Mouse (Mus musculus) lung, embryonic 14.5 days (tissue): ENCODE data around the gene Adamts3. TPM values are rescaled to one million over a fixed set of nuclear protein-coding genes. Genes with fewer than 3 reads are reported as not detected.

Experiments
- ATAC-seq: fragments of 200-750 bp; cut with Nextera tagmentation; 2 replicates; pipeline ENCODE4 v1.8.0; 2017; ENCODE audit warnings: mild to moderate bottlenecking, moderate TSS enrichment, moderate library complexity; ENCODE audit not compliant: insufficient read depth
- DNase-seq: peaks from one replicate; pipeline ENCODE4 v3.0.0-alpha.2; 2015
- H3K27ac ChIP-seq: fragments of 300-500 bp; sonication (generic); 2 replicates; pipeline ENCODE4 v1.5.1; 2014; ENCODE audit warnings: low read depth, mild to moderate bottlenecking, moderate library complexity
- H3K27me3 ChIP-seq: fragments of 300-500 bp; sonication (generic); 2 replicates; pipeline ENCODE4 v1.6.1; 2014; ENCODE audit warnings: low read length, control low read depth; ENCODE audit not compliant: insufficient read depth
- H3K36me3 ChIP-seq: fragments of 300-500 bp; sonication (generic); 2 replicates; pipeline ENCODE4 v1.6.1; 2014; ENCODE audit warnings: control low read depth; ENCODE audit not compliant: insufficient read depth
- H3K4me1 ChIP-seq: fragments of 300-500 bp; sonication (generic); 2 replicates; pipeline ENCODE4 v1.6.1; 2014; ENCODE audit warnings: antibody characterized with exemption, control low read depth; ENCODE audit not compliant: insufficient read depth
- H3K4me2 ChIP-seq: fragments of 300-500 bp; sonication (generic); 2 replicates; pipeline ENCODE4 v1.6.1; 2014; ENCODE audit warnings: mild to moderate bottlenecking
- H3K4me3 ChIP-seq: fragments of 300-500 bp; sonication (generic); 2 replicates; pipeline ENCODE4 v1.5.1; 2014; ENCODE audit warnings: low read depth, low read length
- H3K9ac ChIP-seq: fragments of 300-500 bp; sonication (generic); 2 replicates; pipeline ENCODE4 v1.6.1; 2014
- H3K9me3 ChIP-seq: fragments of 300-500 bp; sonication (generic); 2 replicates; pipeline ENCODE4 v1.6.1; 2016; ENCODE audit warnings: low read depth, low read length, control low read depth
- CTCF ChIP-seq: IDR thresholded peaks from 2 replicates; pipeline ENCODE4 v1.5.1; 2016; ENCODE audit warnings: antibody characterized with exemption, low read depth
- WGBS: fragments of 180-500 bp; shearing (Covaris S2); extraction: QIAGEN DNeasy Blood & Tissue Kit; methylation state at CpG from one replicate; pipeline ENCODE4 v1.1.7; 2014; 5-methylcytosine and 5-hydroxymethylcytosine counted together
- polyA plus RNA-seq: library from polyadenylated mRNA; unstranded; fragments of >200 nt; fragmentation: Nextera tagmentation; extraction: Ambion mirVana; gene quantifications from 2 replicates; pipeline ENCODE4 v1.2.1, GENCODE M21; 2014

Adamts3 gene
- polyA plus RNA-seq, 1 experiment from 2014 or later: 5.9 TPM

GRCm38 (mm10) chr5:89778610-89779009 is 104.5 kb downstream of the Adamts3 start:
- no peak for ATAC-seq

GRCm38 (mm10) chr5:89777411-89777810 is 105.7 kb downstream of the Adamts3 start:
- H3K27me3 ChIP-seq: no peaks in the 10 kb centered on the region
- H3K4me2 ChIP-seq: no peak overlapping the region
- DNase-seq (no peak), ATAC-seq (no peak)
- H3K4me3 ChIP-seq: no peak overlapping the region
- H3K27ac ChIP-seq: no peak overlapping the region
- no peaks in the 10 kb centered on the region for H3K9me3 ChIP-seq
- no peak overlapping the region for H3K9ac ChIP-seq
- H3K36me3 ChIP-seq: no peaks in the 10 kb centered on the region
- H3K4me1 ChIP-seq: no peaks in the 10 kb centered on the region; the same call in 1 of the 2 replicates
- no peak for TF ChIP-seq CTCF
- 63% methylated on average over 4 of the region's 4 CpGs for WGBS

More at GRCm38 (mm10) chr5:89778610-89779009, 104.5 kb downstream of the Adamts3 start:
- Histone ChIP-seq H3K4me2 (no peak overlapping the region), H3K9ac (no peak overlapping the region), H3K36me3 (no peaks in the 10 kb centered on the region), H3K27ac (no peak overlapping the region), H3K27me3 (no peaks in the 10 kb centered on the region), H3K4me3 (no peak overlapping the region), H3K9me3 (no peaks in the 10 kb centered on the region), H3K4me1 (no peaks in the 10 kb centered on the region; the same call in 1 of the 2 replicates)
- 31% methylated on average over 2 of the region's 2 CpGs for WGBS
- DNase-seq: peak; percentile 44
- TF ChIP-seq CTCF: no peak

- TF ChIP-seq CTCF: no peak
- no peaks in the 10 kb centered on the region for H3K27me3 ChIP-seq
- DNase-seq: no peak
- H3K4me2 ChIP-seq: no peak overlapping the region
- no peak for ATAC-seq
- no peaks in the 10 kb centered on the region for H3K36me3 ChIP-seq
- no peak overlapping the region for H3K9ac ChIP-seq
- H3K9me3 ChIP-seq: no peaks in the 10 kb centered on the region
- no peak overlapping the region for H3K4me3 ChIP-seq
- H3K4me1 ChIP-seq: no peaks in the 10 kb centered on the region
- WGBS: 61% methylated on average over 4 of the region's 4 CpGs
- no peak overlapping the region for H3K27ac ChIP-seq
These were observed 112.3 kb downstream of the Adamts3 start for GRCm38 (mm10) chr5:89770655-89771355.

- H3K9me3 ChIP-seq: no peaks in the 10 kb centered on the region
- no peak overlapping the region for H3K27ac ChIP-seq
- no peaks in the 10 kb centered on the region for H3K27me3 ChIP-seq
- ATAC-seq (no peak), DNase-seq (no peak)
- no peaks in the 10 kb centered on the region for H3K36me3 ChIP-seq
- WGBS: 24% methylated on average over 11 of the region's 11 CpGs
- no peak overlapping the region for H3K9ac ChIP-seq
- H3K4me3 ChIP-seq: no peak overlapping the region
- H3K4me1 ChIP-seq: no peaks in the 10 kb centered on the region
- TF ChIP-seq CTCF: no peak
- peak overlapping the region; percentile 11; the same call in 1 of the 2 replicates for H3K4me2 ChIP-seq
These were observed 119.6 kb downstream of the Adamts3 start for GRCm38 (mm10) chr5:89763189-89764187.

GRCm38 (mm10) chr5:89760368-89760767 is 122.8 kb downstream of the Adamts3 start:
- no peak for DNase-seq
- Histone ChIP-seq H3K4me3 (no peak overlapping the region), H3K27me3 (no peaks in the 10 kb centered on the region), H3K4me2 (no peak overlapping the region), H3K27ac (no peak overlapping the region), H3K9me3 (no peaks in the 10 kb centered on the region), H3K9ac (no peak overlapping the region), H3K36me3 (no peaks in the 10 kb centered on the region), H3K4me1 (no peaks in the 10 kb centered on the region)
- no peak for ATAC-seq
- TF ChIP-seq CTCF: no peak
- 82% methylated on average over 4 of the region's 4 CpGs for WGBS

- Histone ChIP-seq H3K36me3 (no peaks in the 10 kb centered on the region), H3K27ac (no peak overlapping the region), H3K4me1 (no peaks in the 10 kb centered on the region), H3K9me3 (no peaks in the 10 kb centered on the region), H3K4me2 (no peak overlapping the region), H3K4me3 (no peak overlapping the region), H3K27me3 (no peaks in the 10 kb centered on the region), H3K9ac (no peak overlapping the region)
- DNase-seq (no peak), ATAC-seq (no peak)
- no peak for TF ChIP-seq CTCF
- WGBS: 79% methylated on average over 2 of the region's 2 CpGs
These were observed 131.3 kb downstream of the Adamts3 start for GRCm38 (mm10) chr5:89751836-89752235.
